12 mouse cellular contexts compared by ENCODE assay signal in genomic region chr10:10818061-10818460, GRCm38 (mm10).
"Had no signal": no experiment of that assay in that cellular context is flagged by ENCODE, and none has a peak within 500 bp of the region (broad histone marks: within the 10 kb centered on the region; RNA-seq: fewer than 3 reads in every experiment).

No protein-coding gene starts in this region.

- DNase-seq: kidney, adult 18-20 months; kidney, postnatal 14 days; right cerebral cortex, adult 18-20 months; right cerebral cortex, postnatal 25 days; thymus, postnatal 4 days had no signal

- H3K27me3 ChIP-seq: intestine, embryonic 15.5 days; kidney, embryonic 15.5 days; liver, embryonic 12.5 days; midbrain, embryonic 12.5 days; neural tube, embryonic 15.5 days had no signal

- H3K9ac ChIP-seq: intestine, embryonic 15.5 days; kidney, embryonic 15.5 days; liver, embryonic 12.5 days; midbrain, embryonic 12.5 days; neural tube, embryonic 15.5 days had no signal

- ATAC-seq: intestine, embryonic 15.5 days; liver, embryonic 12.5 days had no signal

- H3K4me1 ChIP-seq: intestine, embryonic 15.5 days; kidney, embryonic 15.5 days; limb, embryonic 10.5 days; liver, embryonic 12.5 days; midbrain, embryonic 12.5 days; neural tube, embryonic 15.5 days had no signal

- H3K4me3 ChIP-seq: intestine, embryonic 15.5 days; kidney, embryonic 15.5 days; left cerebral cortex, adult 2 months; limb, embryonic 10.5 days; liver, embryonic 12.5 days; midbrain, embryonic 12.5 days; neural tube, embryonic 15.5 days had no signal

- H3K36me3 ChIP-seq: intestine, embryonic 15.5 days; kidney, embryonic 15.5 days; limb, embryonic 10.5 days; liver, embryonic 12.5 days; midbrain, embryonic 12.5 days; neural tube, embryonic 15.5 days had no signal

- H3K27ac ChIP-seq: intestine, embryonic 15.5 days; kidney, embryonic 15.5 days; left cerebral cortex, adult 2 months; limb, embryonic 10.5 days; liver, embryonic 12.5 days; midbrain, embryonic 12.5 days; neural tube, embryonic 15.5 days had no signal

- H3K9me3 ChIP-seq: intestine, embryonic 15.5 days; kidney, embryonic 15.5 days; limb, embryonic 10.5 days; liver, embryonic 12.5 days; midbrain, embryonic 12.5 days; neural tube, embryonic 15.5 days had no signal

- H3K4me2 ChIP-seq: intestine, embryonic 15.5 days; kidney, embryonic 15.5 days; liver, embryonic 12.5 days; midbrain, embryonic 12.5 days; neural tube, embryonic 15.5 days had no signal
